Mouse (Mus musculus) neural tube, embryonic 13.5 days (tissue): ENCODE measurements around the gene Lonp1. TPM values are rescaled to one million over a fixed set of nuclear protein-coding genes. Genes with fewer than 3 reads are reported as not detected.

Experiments
- ATAC-seq: fragments of 200-750 bp; cut with Nextera tagmentation; 2 replicates; pipeline ENCODE4 v1.8.0; 2017; ENCODE audit warnings: low read depth, mild to moderate bottlenecking, moderate TSS enrichment, moderate library complexity
- H3K27ac ChIP-seq: fragments of 300-500 bp; sonication (generic); replicated peaks from 2 replicates; pipeline ENCODE4 v1.5.1; 2015; ENCODE audit warnings: moderate library complexity, mild to moderate bottlenecking, inconsistent platforms
- H3K27me3 ChIP-seq: fragments of 300-500 bp; sonication (generic); 2 replicates; pipeline ENCODE4 v1.6.1; 2015; ENCODE audit warnings: mild to moderate bottlenecking, inconsistent platforms
- H3K36me3 ChIP-seq: fragments of 300-500 bp; sonication (generic); 2 replicates; pipeline ENCODE4 v1.6.1; 2015; ENCODE audit warnings: mild to moderate bottlenecking, inconsistent platforms
- H3K4me1 ChIP-seq: fragments of 300-500 bp; sonication (generic); replicated peaks from 2 replicates; pipeline ENCODE4 v1.6.1; 2015; ENCODE audit warnings: inconsistent platforms
- H3K4me2 ChIP-seq: fragments of 300-500 bp; sonication (generic); 2 replicates; pipeline ENCODE4 v1.6.1; 2015; ENCODE audit warnings: inconsistent platforms, mild to moderate bottlenecking, moderate library complexity
- H3K4me3 ChIP-seq: fragments of 300-500 bp; sonication (generic); 2 replicates; pipeline ENCODE4 v1.5.1; 2015; ENCODE audit warnings: mild to moderate bottlenecking, inconsistent platforms
- H3K9ac ChIP-seq: fragments of 300-500 bp; sonication (generic); 2 replicates; pipeline ENCODE4 v1.6.1; 2015; ENCODE audit warnings: moderate library complexity, mild to moderate bottlenecking, inconsistent platforms
- H3K9me3 ChIP-seq: fragments of 300-500 bp; sonication (generic); 2 replicates; pipeline ENCODE4 v1.6.1; 2016; ENCODE audit warnings: inconsistent platforms
- WGBS: fragments of 180-500 bp; shearing (Covaris S2); methylation state at CpG from one replicate; pipeline ENCODE4 v1.1.7; 2015; 5-methylcytosine and 5-hydroxymethylcytosine counted together
- polyA plus RNA-seq: library from polyadenylated mRNA; unstranded; fragments of >200 nt; fragmentation: Nextera tagmentation; extraction: Ambion mirVana; gene quantifications from 2 replicates; pipeline ENCODE4 v1.2.1, GENCODE M21; 2015

Gene Lonp1
- polyA plus RNA-seq, 1 experiment from 2014 or later = 40.4 TPM

DNA sequence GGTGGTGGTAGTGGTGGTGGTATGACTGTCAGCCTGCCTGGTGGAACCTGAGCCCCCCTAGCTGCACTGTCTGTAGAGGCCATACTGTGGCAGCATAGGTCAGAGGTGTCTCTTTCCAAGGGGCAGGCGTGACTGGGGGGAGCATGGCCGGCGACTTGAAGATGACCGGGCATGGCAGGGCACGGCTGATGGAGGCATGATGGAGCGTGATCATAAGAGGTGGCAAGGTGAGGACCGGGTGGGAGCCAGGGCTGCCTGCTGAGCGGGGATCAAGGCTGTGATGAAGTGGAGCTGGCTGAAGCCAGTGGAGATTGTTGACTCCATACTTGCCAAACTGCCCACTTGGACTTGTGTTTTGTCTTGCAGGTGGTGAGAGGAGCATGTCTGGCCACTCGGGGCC is 21.3 kb downstream of the Lonp1 start:
- Histone ChIP-seq H3K36me3 (peaks cover 73% of the 10 kb centered on the region), H3K9ac (no peak overlapping the region), H3K4me1 (peaks cover 24% of the 10 kb centered on the region), H3K4me3 (no peak overlapping the region), H3K4me2 (no peak overlapping the region), H3K27ac (no peak overlapping the region), H3K27me3 (no peaks in the 10 kb centered on the region), H3K9me3 (no peaks in the 10 kb centered on the region)
- no peak for ATAC-seq
- WGBS = 93% methylated on average over 9 of the region's 9 CpGs

DNA sequence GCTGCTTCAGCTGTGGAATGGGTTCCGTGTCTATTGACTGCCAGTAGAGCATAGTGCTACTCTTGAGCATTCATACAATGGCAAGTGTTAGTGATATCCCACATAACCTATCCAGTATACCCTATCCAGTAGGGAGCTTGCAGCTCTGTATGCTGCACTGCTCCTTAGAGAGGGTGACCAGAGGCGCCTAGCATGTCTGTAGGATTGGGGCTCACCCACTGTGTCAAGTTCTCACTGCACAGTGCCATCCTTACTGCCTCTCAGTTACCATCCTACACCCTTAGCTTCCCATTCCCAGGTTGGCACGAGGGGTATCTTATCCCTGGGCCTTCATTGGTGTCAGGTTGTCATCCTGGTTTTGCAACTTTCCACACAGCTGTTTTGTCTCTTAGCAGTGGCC is 22.3 kb downstream of the Lonp1 start:
- H3K4me3 ChIP-seq = no peak overlapping the region
- no peak for ATAC-seq
- H3K27ac ChIP-seq = no peak overlapping the region
- H3K4me1 ChIP-seq = peaks cover 19% of the 10 kb centered on the region
- no peak overlapping the region for H3K9ac ChIP-seq
- 92% methylated on average over 3 of the region's 3 CpGs for WGBS
- H3K36me3 ChIP-seq = peaks cover 83% of the 10 kb centered on the region
- H3K27me3 ChIP-seq = no peaks in the 10 kb centered on the region
- H3K9me3 ChIP-seq = no peaks in the 10 kb centered on the region
- no peak overlapping the region for H3K4me2 ChIP-seq

DNA sequence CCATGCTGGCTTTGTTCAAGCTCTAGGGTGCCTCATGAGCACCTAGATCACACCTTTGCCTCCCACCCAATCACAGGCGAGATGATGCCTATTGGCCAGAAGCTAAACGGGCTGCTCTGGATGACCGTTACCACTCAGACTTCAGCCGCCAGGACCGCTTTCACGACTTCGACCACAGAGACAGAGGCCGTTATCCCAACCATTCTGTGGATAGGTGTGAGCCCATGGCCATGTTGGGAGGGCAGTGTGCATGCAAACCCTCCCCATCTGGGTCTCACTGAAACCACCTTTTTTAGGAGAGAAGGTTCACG is 22.7 kb downstream of the Lonp1 start:
- H3K4me1 ChIP-seq = peaks cover 17% of the 10 kb centered on the region
- ATAC-seq = no peak
- 92% methylated on average over 9 of the region's 9 CpGs for WGBS
- H3K4me2 ChIP-seq = no peak overlapping the region
- H3K27ac ChIP-seq = no peak overlapping the region
- H3K4me3 ChIP-seq = no peak overlapping the region
- H3K36me3 ChIP-seq = peaks cover 87% of the 10 kb centered on the region
- no peaks in the 10 kb centered on the region for H3K27me3 ChIP-seq
- H3K9ac ChIP-seq = no peak overlapping the region
- H3K9me3 ChIP-seq = no peaks in the 10 kb centered on the region

DNA sequence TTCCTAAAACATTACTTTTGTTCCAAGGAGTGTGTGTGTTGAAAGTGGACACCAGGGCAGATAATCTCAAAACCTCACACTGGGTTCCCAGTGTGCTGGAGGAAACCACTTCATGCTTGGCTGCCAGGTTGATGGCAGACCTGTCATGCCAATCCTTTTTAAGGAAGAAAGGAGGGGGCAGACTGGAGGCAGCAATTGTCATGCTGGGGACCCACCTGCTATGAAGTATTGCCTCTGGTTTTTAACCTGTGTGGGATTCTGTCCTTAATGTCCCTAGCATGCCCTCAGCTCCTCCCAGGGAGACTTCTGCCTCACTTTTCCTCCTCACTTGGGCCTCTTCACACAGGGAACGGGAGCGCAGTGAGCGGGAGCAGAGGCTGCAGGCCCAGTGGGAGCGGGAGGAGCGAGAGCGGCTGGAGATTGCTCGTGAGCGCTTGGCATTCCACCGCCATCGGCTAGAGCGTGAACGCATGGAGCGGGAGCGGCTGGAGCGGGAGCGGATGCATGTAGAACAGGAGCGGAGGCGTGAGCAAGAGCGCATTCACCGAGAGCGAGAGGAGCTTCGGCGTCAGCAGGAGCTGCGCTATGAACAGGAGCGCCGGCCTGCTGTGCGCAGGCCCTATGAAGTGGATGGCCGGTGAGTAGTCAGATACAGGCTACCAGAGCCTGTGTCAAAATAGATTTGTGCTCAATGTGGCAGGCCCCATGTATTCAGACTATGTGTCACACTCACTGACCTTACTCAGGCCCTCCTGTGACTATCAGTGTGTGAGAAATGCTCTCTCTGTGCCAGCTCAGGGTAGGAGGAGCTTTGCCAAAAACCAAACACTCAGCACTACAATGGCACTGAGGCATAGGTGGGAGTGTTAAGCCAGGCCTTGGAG is 23.3 kb downstream of the Lonp1 start:
- WGBS = 95% methylated on average over 28 of the region's 28 CpGs
- no peaks in the 10 kb centered on the region for H3K27me3 ChIP-seq
- no peak overlapping the region for H3K4me2 ChIP-seq
- no peak overlapping the region for H3K9ac ChIP-seq
- no peak overlapping the region for H3K4me3 ChIP-seq
- peaks cover 87% of the 10 kb centered on the region for H3K36me3 ChIP-seq
- H3K9me3 ChIP-seq = no peaks in the 10 kb centered on the region
- peaks cover 11% of the 10 kb centered on the region for H3K4me1 ChIP-seq
- no peak for ATAC-seq
- no peak overlapping the region for H3K27ac ChIP-seq

DNA sequence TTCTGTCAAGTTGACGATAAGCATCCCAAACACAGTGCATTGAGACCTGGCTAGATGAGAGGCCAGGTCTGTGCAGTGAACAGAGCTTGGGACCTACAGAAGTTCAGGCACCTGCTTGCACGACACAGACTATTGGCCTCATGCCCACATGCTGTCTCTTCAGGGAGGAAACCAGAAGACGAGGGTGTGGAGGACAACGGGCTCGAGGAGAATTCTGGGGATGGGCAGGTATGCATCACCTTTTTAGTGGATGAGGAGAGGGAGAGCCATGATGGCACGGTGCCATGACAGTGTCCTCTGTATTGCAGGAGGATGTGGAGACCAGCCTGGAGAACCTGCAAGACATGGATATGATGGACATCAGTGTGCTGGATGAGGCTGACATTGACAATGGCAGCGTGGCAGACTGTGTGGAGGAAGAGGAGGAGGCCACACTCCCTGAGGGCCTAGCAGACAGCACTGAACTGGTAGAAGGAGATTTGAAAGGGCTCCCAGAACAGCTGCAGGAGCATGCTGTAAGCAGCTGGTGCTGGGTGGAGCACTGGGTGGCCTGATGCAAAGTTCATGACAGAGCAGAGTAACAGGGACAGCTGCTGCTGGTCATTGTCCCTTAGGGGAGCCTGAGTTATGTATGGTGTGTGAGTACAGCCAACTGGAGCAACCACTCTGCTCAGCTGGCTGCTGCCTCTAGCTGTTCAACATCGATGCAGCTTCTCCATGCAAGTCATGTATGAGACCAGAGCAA is 33.0 kb downstream of the Lonp1 start:
- H3K27ac ChIP-seq = no peak overlapping the region
- WGBS = 86% methylated on average over 8 of the region's 8 CpGs
- no peak overlapping the region for H3K9ac ChIP-seq

DNA sequence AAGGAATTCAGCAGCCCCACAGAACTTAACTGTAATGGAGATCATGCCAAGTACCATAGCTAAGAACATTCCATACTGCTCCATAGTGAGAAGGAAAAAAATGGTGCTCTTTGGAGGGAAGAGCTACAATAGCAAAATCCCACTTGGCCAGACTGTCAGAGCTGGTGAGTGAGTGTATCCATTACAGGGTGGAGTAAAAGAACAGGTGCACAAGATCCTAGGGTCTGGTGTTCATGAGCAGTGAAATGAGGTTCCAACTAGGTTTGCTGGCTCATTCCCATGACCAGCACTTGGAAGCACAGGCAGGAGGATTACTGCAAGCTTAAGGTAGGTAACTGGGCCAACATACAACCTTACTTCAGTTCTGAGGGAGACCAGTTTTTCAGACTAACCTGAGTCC is 34.1 kb downstream of the Lonp1 start:
- Histone ChIP-seq H3K27ac (no peak overlapping the region), H3K4me2 (no peak overlapping the region), H3K4me3 (no peak overlapping the region), H3K4me1 (peaks cover 40% of the 10 kb centered on the region), H3K9me3 (no peaks in the 10 kb centered on the region), H3K36me3 (peaks cover 99% of the 10 kb centered on the region), H3K27me3 (no peaks in the 10 kb centered on the region), H3K9ac (no peak overlapping the region)
- ATAC-seq = no peak

More for the DNA sequence above, 33.0 kb downstream of the Lonp1 start:
- H3K4me3 ChIP-seq = no peak overlapping the region
- no peaks in the 10 kb centered on the region for H3K27me3 ChIP-seq
- H3K9me3 ChIP-seq = no peaks in the 10 kb centered on the region
- H3K36me3 ChIP-seq = peaks cover 96% of the 10 kb centered on the region
- ATAC-seq = 0 out of 2 replicates have a peak, but pooled peaks have one; percentile 19
- H3K4me1 ChIP-seq = peaks cover 28% of the 10 kb centered on the region
- no peak overlapping the region for H3K4me2 ChIP-seq

DNA sequence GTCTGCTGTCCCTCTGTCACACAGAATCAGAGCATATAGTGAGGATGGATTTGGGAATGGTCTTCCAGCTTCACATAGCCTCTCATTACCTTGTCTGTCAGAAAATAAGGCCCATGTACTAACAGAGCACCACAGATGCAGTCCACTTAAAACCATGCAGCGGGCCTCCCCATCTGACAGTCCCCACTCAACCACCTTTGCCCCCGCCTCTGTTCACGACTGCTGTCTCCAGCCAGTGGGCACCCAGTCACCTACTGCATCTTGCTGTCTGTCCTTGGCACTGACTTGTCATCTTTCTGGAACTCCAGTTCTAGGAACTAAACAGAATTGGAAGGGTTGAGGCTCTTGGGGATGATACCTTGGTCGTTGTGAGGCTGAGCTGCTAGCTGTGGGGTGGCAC is 37.8 kb downstream of the Lonp1 start:
- Histone ChIP-seq H3K9me3 (no peaks in the 10 kb centered on the region), H3K4me1 (peaks cover 59% of the 10 kb centered on the region)
- WGBS = 96% methylated on average over 4 of the region's 4 CpGs

DNA sequence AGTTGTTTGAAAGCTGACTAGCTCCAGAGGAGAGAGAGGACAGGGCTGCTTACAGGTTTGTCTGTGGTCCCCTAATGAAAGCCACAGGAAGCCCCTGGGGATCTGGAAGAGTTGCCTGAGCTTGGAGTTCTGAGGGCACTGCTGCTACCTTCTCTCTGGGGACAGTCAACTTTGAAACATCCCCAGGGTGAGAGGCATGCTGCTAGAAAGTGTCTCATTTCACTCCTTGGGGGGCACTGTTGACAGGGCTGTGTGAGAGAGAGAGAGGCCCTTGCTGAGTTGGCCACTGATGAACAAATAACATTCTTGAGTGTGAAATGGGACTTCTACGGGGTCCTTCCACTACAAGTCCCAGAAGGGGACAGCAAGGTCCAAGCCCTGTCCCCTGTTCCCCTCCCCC is 38.9 kb downstream of the Lonp1 start:
- Histone ChIP-seq H3K4me2 (peak overlapping the region; percentile 97), H3K36me3 (peaks cover 64% of the 10 kb centered on the region), H3K4me3 (0 out of 2 replicates have a peak overlapping the region, but pooled peaks have one; percentile 97), H3K27ac (no peak overlapping the region), H3K27me3 (no peaks in the 10 kb centered on the region), H3K9ac (peak overlapping the region; percentile 38; the same call in 1 of the 2 replicates), H3K9me3 (no peaks in the 10 kb centered on the region), H3K4me1 (peaks cover 69% of the 10 kb centered on the region)
- ATAC-seq = no peak
- 90% methylated on average over 1 of the region's 1 CpGs for WGBS

More for the DNA sequence above, 37.8 kb downstream of the Lonp1 start:
- H3K4me3 ChIP-seq = no peak overlapping the region
- no peak overlapping the region for H3K4me2 ChIP-seq
- H3K36me3 ChIP-seq = peaks cover 75% of the 10 kb centered on the region
- ATAC-seq = no peak
- no peak overlapping the region for H3K27ac ChIP-seq
- no peaks in the 10 kb centered on the region for H3K27me3 ChIP-seq
- H3K9ac ChIP-seq = no peak overlapping the region; the same call in 1 of the 2 replicates

DNA sequence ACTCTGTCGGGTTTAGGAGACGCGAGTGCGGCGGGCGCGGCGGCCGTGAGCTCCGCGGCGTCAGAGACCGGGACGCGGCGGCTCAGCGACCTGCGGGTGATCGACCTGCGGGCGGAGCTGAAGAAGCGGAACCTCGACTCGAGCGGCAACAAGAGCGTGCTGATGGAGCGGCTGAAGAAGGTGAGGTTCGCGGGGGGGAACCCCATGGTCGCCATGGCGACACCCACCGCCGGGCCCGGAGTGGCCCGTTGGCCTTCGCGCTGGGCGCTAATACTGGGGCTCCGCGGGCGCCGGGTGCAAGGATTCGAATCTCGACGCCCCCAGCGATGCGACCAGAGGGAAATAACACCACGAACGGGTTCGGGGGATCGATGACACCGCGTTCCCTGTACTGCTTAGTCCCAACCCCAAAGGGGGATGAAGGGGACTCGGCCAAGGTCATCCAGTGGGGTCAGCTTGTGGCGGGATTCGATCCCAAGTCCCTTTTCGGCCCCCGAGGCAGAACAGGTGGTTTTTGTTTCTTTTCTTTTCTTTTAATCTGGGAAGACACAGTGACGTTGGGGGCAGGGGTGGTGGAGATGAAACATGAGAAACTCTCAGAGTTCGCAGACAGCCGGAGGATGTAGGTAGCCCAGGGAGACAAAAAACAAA is 41.4 kb downstream of the Lonp1 start:
- Histone ChIP-seq H3K27ac (peak overlapping the region; percentile 93), H3K9ac (peak overlapping the region; percentile 89), H3K36me3 (peaks cover 63% of the 10 kb centered on the region), H3K9me3 (no peaks in the 10 kb centered on the region), H3K4me3 (peak overlapping the region; percentile 97), H3K27me3 (no peaks in the 10 kb centered on the region), H3K4me1 (peaks cover 75% of the 10 kb centered on the region), H3K4me2 (peak overlapping the region; percentile 97)
- ATAC-seq = peak; percentile 24
- under 1% methylated on average over 61 of the region's 61 CpGs for WGBS

DNA sequence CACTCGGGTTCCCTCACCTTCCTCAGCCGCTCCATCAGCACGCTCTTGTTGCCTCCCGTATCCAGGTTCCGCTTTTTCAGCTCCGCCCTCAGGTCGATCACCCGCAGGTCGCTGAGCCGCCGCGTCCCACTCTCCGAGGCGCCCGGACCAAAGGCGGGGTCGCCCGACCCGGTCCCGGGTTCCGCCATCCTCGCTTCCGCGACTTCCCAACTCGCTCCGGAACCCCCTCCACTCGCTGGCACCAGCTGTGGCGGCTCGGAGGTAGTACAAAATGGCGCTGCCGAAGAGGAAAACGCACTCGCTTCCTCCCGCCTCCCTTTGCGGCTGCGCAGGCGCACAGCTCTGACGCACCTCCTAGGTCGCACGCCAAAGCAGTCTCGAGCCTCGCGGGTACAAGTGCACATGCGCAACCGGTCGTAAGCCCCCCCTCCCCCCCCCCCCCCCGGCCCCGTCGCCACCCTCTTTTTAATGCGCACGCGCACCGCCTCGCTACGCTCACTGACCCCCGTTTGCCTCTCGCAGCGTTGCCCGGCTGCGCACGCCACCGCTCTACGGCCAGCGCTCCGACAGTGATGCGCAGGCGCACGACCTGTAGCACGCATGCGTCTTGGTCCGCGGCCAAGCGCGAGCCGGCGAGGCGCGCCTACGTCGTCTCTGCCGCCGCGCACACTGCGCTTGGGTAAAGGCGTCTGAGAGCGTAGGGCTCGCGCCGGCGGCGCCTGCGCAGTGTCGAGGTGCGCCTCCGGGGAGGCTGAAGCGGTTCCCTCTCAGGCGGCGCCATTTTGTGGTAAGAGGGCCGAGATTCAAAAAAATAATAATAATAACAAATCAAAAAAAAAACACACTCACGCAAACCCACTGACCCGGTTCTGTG is 42.2 kb downstream of the Lonp1 start, which contains the start of the genes Safb2 and Safb:
Gene Safb2 (minus strand): TSS at position 329 of the 874 bp plus-strand sequence.
Gene Safb (plus strand): TSS at position 569 of the 874 bp plus-strand sequence.
- H3K36me3 ChIP-seq = peaks cover 62% of the 10 kb centered on the region
- peak within 1 kb of the TSS; percentile 97 for H3K4me3 ChIP-seq
- H3K27ac ChIP-seq = peak within 1 kb of the TSS; percentile 93
- peak; percentile 96 for ATAC-seq
- under 1% methylated on average over 91 of the region's 101 CpGs for WGBS
- H3K9ac ChIP-seq = peak within 1 kb of the TSS; percentile 89
- H3K27me3 ChIP-seq = no peaks in the 10 kb centered on the region
- H3K4me2 ChIP-seq = peak within 1 kb of the TSS; percentile 97
- H3K4me1 ChIP-seq = peaks cover 70% of the 10 kb centered on the region
- no peaks in the 10 kb centered on the region for H3K9me3 ChIP-seq

DNA sequence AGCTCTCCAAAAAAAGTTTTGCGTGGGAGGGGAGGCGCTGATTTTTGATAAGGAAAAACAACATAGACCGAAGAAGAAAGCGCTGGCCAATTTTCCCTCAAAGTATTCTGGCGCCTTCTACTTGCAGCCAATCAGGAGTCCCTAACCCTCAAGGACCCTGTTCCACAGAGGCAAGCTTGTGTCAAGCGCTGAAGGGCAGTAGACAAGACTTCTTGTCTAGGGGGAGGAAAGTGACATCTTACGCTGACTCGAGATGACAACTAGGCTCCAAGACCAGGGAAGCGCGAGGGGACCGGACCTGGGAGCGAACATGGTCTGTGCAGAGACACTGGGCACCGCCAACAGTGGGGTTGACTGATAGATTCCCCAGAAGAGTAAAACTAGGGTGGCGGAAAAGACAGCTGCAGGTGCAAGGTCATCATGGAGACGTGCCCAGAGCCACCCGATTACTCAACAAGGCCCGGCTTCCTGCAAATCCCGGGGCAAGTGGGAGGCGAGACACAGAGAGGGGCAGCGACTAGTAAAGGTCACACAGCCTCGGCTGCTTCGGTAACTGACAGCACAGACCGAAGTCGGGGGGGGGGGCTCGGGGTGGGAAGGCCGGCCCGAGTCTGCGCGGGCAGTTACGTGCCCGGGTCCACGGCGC is 43.0 kb downstream of the Lonp1 start:
- H3K36me3 ChIP-seq = peaks cover 60% of the 10 kb centered on the region
- 4% methylated on average over 33 of the region's 33 CpGs for WGBS
- H3K27ac ChIP-seq = peak overlapping the region; percentile 92
- H3K27me3 ChIP-seq = no peaks in the 10 kb centered on the region
- H3K4me1 ChIP-seq = peaks cover 63% of the 10 kb centered on the region
- peak overlapping the region; percentile 95 for H3K4me2 ChIP-seq
- peak overlapping the region; percentile 87 for H3K9ac ChIP-seq
- peak overlapping the region; percentile 97 for H3K4me3 ChIP-seq
- no peaks in the 10 kb centered on the region for H3K9me3 ChIP-seq
- no peak for ATAC-seq
